Mouse (Mus musculus): ENCODE data around the gene Nfkbib.
A peak's percentile ranks its signal among the peaks of the same experiment; 100 is the strongest.

Nfkbib gene

GRCm38 (mm10) chr7:28717726-28718125 is 49.6 kb downstream of the Nfkbib start:
- no peak for DNase-seq (ENCODE audit: low spot score)

GRCm38 (mm10) chr7:28716590-28717281 is 50.6 kb downstream of the Nfkbib start, which contains the start of gene Fbxo17:
Fbxo17 (plus strand) TSS chr7:28716804.
- peak; percentile 74 for DNase-seq (ENCODE audit: low spot score)

DNA sequence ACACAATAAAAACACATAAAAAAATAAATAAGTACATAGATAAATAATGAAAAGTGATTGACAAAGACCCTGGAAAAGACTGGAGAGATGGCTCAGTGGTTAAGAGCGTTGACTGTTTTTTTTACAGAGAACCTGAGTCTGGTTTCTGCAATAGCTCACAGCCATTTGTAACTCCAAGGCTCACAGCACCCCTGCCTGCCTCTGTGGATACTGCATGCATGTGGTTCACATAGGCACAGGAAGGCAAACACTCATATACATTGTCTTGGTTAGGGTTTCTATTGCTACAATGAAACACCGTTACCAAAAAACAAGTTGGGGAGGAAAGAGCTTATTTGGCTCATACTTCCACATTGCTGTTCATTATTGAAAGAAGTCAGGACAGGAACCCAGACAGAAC is 51.7 kb downstream of the Nfkbib start:
- DNase-seq (ENCODE audit: low spot score), result no peak

GRCm38 (mm10) chr7:28714667-28715066 is 52.6 kb downstream of the Nfkbib start:
- DNase-seq (ENCODE audit: low spot score), result no peak

- DNase-seq (ENCODE audit: low spot score), result no peak
Measured at GRCm38 (mm10) chr7:28710962-28711361, 56.4 kb downstream of the Nfkbib start.

DNA sequence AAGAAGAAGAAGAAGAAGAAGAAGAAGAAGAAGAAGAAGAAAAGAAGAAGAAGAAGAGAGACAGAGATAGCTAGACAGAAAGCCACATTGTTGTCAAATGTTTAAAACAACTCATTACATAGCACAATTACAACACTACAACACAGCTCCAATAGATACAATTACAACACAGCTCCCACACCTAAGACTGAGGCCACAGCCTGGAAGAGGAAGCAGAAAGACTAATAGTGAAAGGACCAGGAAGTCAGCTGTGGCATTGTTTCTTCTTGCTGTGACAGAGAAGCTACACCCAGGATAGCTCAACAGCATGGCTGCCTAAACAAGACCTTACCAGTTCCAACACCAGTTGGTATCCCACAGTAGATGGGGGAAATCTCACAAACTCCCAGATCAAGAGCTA is 57.9 kb downstream of the Nfkbib start:
- DNase-seq (ENCODE audit: low spot score), result no peak
